Mouse (Mus musculus): ENCODE measurements around the gene Dph7.
A peak's percentile ranks its signal among the peaks of the same experiment; 100 is the strongest.
"Not testable (repeated sequence)": the region's sequence is repeated elsewhere in the genome, so short reads cannot be mapped to it uniquely, and the experiment has no call there.

Gene Dph7

DNA sequence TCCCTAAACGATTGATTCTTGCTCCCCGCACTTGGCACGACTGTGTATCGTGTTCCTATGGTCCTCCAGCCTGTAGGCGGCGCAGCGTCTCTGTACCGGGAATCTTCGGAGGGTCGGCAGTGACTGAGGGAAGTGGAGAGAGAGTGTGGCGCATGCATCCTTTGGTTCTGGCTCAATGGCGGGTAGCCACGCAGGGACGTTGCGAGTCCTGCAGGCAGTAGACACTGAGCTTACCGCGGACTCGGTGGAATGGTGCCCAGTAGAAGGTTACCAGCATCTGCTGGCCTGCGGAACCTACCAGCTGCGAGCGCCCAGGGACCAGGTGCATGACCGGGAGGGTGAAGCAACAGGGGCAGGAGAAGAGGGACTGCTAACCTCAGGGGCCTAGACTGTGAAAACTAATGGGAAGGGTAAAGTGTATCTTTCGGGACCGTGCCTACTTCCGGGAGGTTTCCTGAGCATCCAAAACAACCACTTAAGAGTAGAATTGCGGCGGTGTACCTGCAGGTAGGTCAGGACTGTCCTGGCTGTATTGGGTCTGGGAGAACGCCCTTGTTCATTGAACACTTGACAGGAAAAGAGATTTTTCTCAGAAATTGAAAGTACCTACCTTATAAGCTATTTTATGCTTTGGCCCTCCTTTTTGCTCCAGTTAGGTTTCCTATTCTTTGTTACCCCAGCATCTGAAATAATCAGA is at the start of gene Dph7:
Gene Dph7 (plus strand): TSS at position 97 of the 697 bp plus-strand sequence.
- peak; percentile 62 for DNase-seq (ENCODE audit: low spot score)

DNA sequence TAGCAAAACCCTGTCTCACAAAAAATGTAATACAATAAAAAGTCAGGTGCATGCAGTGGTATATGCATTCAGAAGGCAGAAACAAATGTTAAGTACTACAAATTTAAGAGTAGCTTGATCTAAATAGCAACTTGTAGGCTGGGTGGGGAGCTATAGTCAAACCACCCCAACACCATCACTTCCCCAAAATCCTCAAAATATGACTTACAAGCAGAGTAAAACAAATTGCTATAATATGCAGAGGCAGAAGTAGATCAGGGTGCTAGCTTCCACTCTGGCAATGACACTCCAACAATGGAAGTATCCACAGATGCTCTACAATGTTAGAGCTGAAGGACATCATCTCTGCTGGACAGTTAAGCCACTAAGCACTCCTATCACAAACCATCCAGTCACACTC is 49.6 kb upstream of the Dph7 start:
- DNase-seq (ENCODE audit: low spot score), result no peak

DNA sequence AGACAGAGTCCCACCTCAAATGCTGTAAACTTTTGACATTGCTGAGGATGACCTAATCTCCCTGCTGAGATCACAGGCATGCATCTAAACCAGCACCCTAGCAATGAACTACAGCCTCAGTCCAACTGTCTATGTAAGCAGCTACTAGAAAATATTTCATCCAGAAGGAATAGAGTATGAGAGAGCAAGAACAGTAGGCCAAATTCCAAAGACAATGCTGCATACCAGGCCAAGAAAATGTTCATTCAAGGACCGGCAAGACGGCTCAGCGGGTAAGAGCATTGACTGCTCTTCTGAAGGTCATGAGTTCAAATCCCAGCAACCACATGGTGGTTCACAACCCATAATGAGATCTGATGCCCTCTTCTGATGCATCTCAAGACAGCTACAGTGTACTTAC is 47.4 kb upstream of the Dph7 start:
- DNase-seq (ENCODE audit: low spot score), result no peak

DNA sequence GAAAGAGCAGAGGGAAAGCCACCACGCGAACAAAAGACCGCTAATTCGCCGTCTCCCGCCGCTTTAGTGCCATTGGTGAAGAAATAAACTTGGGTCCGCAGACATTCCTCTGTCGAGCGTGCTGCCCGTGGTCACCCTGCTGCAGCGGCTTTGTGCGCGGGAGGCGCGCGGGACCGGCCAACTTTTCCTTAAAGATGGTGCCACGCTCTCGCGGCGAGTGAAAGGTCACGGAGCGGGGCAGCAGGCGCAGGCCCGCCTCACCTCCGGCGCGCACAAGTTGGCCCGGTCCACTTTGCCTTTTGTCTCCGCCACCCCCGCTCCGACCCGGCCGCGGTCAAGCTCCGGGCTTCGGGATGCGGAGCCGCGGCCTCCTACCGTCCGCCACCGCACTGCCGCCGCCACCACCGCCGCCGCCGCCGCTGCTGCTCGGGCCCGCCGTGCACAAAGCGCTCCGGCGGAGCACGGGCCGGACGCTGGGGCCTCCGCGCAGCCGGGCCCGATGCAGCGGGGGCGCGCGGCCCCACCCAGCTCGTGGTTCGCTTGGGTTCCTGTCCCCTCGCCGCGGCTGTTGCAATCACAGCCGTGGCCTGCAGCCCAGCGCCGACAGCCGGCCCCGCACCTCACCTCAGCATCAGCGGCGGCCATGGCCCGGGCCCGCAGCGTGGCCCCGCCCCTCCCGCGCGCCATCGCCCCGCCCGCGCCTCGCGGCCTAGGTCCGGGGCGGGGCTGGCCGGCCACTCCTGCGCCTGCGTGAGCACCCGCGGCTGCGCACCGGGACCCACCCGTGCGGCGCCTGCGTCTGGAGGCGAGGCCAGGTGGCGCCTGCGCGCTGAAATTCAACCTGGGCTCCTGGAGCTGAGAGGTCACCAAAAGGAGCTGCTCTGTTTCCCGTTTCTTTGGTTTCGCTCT is 43.0 kb upstream of the Dph7 start, which contains the start of gene Ehmt1:
Gene Ehmt1 (minus strand): TSS at position 685 of the 909 bp plus-strand sequence.
- peak; percentile 91 for DNase-seq (ENCODE audit: low spot score)

DNA sequence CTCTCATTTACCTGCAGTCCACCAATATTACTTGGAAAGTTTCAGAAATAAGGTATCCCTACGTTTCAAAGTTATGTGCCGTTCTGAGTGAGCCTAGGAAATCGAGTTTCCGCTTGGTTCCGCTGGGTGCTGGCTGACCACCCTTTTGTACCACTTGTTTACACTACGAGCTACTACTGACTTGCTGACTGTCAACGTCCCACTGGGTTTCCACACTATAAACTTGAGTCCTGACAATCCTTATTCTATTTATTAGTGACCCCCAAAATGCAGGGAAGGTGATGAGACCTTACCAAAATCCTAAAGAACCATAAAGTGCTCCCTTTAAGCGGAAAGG is 42.4 kb upstream of the Dph7 start:
- no peak for DNase-seq (ENCODE audit: low spot score)

DNA sequence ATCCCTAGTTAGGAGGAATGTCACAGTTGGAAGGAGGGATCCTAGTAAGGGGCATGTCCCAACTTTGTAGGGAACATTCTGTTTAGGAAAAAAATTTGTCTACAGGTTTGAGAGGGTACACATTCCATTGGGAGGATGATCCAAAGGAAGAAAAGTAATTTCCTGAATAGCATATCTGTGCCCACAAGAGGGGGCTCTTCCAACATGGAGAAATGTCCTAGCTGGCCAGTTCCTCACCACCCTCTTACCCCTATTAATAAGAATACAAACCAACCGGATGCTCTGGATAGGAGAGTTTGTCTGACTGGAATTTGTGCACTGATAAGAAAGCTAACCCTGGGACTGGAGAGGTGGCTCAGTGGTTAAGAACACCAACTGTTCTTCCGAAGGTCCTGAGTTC is 38.6 kb upstream of the Dph7 start:
- DNase-seq (ENCODE audit: low spot score), result no peak

DNA sequence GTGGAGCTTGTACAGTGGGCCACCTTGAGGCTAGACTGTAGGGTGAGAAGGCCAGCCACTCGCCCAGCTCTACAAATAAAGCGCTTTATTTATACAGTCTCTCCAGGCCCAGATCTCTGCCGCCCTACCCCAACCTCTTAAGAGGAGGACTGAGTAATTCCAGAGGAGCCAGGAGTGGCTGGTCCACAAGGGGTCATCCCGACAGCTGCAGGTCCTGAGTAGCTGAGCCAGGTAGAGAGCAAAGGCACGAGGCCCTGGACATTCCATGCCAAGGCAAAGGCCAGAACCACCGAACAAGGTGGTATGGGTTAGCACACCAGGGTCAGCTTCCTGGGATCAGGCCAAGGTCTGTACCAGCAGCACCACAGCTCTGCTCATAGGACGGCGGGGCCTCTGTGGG is 36.9 kb upstream of the Dph7 start:
- DNase-seq (ENCODE audit: low spot score), result no peak

DNA sequence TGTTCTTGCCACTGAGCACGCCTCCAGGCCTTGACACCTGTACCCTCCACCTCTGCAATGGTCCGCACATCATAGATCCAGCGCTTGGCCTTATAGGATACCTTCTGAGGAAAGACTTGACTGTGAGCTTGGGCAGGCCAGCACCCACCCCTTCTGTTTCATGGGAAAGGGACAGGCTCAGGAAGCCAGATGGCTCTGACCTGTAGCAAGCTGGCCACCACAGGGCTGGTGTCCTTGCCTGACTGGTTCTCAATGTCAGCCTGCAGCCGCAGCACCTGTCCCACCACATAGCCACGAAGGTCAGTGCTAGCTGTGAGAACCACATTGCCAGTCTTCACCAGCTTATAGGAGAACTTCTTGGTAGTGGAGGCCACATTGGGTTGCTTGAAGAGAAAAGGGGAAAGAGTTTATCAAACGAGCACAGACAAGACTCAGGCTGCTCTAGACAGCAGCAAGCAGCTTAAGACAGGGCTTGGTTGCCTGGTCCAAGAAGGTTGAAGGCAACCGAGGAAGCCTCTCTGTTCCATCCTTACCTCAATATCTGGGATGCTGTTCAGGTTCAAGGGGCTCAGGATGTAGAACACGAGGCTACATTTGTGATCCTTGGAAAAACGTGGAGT is 35.7 kb upstream of the Dph7 start:
- DNase-seq (ENCODE audit: low spot score), result no peak

DNA sequence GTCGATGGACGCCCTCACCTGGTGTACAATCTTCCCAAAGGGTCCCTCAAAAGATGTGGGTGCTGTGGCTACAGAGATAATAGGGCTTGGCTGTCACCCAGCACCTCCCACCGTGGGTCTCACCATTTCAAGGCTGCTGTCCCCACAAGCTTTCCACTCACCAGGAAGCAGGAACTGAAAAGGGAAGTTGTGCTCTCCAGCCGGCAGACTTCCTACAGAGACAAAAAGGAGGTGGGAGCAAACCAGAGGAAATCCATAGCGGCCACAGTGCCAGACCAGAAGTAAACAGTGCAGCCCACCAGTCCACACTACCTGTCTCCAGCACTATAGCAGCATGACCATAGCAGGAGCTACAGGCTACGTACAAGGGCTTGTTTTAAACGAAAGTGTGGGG is 35.2 kb upstream of the Dph7 start:
- DNase-seq (ENCODE audit: low spot score), result no peak

DNA sequence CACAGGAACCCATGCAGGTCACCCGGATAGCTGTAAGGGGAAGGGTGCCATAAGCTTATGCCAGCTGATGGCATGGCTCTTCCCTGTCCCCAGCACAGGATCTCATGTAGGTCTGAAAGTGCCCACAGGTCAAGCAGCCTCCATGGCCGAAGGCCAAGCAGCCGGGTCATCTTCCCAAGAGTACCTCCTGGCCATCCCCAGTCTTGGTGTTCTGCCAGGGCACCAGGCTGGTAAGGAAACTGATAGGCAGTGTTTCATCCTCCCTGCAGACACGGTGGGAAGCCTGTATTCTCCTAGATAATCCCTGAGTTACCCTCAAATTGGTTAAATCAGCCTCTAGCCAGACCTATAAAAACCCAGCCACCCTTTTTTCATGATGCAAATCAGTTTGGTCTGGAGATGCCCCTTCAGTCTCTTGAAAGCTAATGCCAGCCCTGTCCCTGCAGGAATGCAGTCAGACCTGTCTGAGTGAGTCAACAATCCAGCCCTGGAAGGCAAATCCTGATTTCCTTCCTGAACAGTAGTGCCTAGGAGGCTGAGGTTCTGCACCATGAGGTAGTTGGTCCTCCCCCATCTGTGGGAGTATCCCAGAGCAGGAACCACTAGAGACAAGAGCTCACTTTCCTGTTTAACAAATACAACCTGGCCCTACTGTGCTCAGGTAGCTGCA is 34.3 kb upstream of the Dph7 start:
- peak; percentile 43 for DNase-seq (ENCODE audit: low spot score)

DNA sequence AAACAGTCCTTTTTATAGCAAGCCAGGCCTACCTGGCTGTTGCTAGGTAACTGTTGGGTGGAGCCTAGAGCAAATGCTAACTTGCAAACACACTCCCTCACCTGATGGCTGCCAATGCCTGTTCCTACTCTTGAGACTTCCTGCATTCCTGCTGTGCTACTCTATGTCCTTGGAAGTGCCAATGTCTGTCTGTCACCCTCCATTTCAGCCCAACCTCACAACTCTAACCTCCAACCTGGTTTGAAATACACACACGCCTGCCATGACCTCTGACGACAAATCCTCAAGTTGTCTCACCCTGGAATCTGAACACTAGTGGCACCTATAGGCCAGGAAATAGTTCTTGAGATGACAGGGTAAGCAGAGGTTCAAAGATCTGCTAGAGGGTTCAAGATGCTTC is 33.1 kb upstream of the Dph7 start:
- no peak for DNase-seq (ENCODE audit: low spot score)

DNA sequence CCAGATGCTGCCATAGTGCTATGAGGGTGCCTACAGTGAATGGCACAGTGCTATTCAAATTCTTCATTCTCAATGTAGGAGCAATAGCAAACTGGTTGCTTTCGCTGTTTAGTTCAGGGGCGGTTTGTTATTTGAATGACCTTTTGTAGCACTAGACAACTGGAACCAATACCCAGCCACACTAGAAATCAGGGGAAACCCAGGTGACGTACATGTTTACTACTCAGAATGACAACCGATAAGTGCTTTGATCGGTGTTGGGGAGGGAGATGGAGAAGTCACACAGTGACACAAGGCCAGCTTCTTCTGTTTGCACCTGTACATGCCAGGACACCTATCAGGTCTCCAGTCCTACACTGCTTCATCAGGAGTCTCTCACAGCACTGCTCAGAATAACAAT is 32.6 kb upstream of the Dph7 start:
- DNase-seq (ENCODE audit: low spot score), result no peak

DNA sequence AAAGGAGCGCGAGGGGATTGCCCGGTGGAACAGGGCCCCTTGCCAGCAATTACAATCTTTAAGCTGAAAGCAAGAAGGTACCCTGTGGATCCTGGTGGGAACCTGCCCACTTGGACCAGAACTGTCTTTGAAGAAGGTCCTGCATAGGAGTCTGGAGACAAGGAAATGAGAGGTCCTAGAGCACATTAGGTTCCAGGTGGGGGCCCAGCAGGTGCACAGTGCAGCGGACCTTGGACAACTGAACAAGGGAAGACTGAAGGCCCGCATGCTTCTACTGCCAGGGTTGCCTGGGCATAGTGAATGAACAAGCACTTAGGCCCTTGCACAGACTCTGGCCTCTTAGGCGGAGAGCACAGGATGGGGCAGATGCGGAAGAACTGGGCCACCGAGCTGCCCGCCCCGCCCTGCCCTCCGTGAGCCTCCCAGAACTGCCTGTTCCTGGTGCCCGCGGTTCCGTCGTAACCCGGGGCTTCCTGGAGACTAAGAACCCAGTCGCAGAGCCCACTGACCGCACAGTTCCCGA is 27.7 kb upstream of the Dph7 start:
- DNase-seq (ENCODE audit: low spot score), result no peak

DNA sequence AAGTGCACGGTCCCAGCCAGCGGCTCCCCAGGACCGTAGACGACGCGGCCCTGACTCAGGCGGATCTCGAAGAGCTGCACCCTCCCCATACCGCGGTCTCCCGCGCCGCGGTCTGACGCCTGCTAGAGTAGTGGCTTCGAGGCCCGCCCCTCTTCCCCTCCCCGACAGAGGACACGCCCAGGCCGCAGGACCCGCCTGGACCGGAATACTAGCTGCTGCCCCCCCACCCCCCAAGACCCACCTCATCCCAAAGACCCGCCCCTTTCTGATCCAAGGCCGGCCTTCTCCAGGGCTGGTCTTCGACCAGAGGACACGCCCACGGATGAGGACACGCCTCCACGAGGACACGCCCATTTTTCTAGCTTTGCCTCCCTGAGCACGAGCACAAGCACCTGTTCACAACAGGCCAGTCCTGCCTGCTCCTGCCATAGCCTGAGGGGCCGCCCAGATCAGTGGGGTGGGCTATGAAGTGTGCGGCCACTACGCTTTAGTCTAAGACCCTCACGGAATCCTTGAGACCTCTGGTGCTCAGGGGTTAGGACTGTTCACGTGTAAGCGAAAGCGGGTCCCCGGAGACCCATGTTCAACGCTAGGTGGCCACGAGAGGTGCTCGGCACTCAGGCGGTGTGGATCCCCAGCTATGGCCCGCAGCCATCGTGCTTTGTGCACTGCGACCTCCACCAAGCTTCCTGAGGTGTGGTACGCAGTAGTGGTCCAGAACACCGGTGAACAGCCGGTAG is 27.0 kb upstream of the Dph7 start, which contains the start of gene Arrdc1:
Gene Arrdc1 (minus strand): TSS at position 196 of the 740 bp plus-strand sequence.
- DNase-seq (ENCODE audit: low spot score), result peak; percentile 94

DNA sequence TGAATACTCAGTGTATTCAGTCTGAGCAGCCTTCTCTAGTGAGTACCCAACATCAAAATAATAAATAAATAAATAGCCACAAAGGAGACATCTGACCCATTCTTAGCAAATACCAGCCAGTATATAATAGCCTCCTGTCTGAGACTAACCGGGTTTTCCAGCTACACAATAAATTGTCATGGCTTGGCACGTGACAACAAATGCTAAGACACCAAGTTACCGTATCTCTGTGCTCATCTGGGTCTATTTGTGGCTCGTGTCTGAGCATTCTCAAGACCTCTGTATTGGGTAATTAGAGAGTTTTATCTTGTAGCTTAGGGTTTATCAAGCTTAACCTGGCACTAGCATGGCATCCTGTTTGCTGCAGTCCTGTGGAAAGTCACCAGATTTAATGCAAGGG is 20.1 kb upstream of the Dph7 start:
- no peak for DNase-seq (ENCODE audit: low spot score)

DNA sequence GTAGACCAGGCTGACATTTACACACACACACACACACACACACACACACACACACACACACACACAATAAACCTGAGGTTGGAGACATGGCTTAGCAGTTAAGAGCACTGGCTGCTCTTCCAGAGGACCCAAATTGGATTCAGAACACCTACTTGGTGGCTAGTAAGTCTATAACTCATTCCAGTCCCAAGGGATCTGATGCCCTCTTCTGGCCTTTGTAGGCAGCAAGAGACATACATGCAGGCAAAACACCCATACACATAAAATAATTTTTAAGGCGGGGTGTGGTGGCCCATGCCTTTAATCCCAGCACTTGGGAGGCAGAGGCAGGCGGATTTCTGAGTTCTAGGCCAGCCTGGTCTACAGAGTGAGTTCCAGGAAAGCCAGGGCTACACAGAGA is 17.9 kb upstream of the Dph7 start:
- not testable (repeated sequence) for DNase-seq (ENCODE audit: low spot score)

DNA sequence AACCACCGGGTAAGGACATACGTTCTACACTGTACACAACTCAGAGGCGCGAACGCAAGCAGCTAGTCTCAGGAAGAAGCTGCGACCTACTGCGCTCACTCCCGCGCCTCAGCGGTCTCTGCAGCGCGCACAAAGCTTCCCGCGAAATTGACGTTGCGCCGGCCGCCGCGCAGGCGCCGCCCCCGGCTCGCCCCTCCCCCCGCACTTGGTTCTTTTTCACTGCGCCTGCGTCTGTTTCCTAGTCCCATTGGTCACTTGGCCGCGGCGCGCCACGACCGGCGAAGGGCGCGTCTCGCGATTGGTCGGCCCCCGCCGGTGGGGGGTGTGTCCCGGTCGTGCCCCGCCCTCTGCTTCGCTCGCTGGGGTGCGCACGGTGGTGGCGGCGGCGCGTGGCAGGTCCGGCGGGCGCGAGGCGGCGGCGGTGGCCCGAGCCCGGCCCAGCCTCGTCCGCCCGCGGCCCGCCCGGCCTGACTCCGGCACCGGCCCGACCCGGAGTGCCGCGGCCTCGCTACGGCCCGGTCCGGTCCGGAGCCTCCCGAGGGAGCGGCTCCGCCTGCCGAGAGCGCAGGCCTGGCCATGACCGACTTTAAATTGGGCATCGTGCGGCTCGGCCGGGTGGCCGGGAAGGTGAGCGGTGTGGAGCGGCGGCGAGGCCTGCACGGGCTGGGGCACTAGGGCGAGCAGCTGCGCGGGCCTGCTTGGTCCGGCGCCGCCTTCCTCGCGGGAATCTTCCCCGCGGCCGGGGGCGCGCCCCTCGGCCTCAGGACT is 12.6 kb upstream of the Dph7 start, which contains the start of gene Zmynd19:
Gene Zmynd19 (plus strand): TSS at position 372 of the 768 bp plus-strand sequence.
- peak; percentile 95 for DNase-seq (ENCODE audit: low spot score)

DNA sequence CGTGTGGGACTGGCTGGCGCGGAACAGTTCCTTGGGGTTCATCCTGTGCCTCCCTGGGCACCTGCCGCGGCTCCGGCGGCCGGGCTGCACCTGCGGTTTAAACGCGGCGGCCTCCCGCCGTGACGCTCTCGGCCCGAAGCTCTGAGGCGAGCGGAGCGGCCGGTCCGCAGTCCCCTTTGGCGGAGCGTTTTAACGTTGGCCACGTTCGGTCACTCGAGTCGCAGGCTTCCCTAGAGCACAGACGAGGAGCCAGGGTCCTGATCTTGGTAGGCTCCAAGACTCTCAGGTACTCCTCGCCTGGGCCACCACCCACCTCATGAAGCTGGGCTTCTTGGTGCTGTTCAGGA is 12.0 kb upstream of the Dph7 start:
- no peak for DNase-seq (ENCODE audit: low spot score)

DNA sequence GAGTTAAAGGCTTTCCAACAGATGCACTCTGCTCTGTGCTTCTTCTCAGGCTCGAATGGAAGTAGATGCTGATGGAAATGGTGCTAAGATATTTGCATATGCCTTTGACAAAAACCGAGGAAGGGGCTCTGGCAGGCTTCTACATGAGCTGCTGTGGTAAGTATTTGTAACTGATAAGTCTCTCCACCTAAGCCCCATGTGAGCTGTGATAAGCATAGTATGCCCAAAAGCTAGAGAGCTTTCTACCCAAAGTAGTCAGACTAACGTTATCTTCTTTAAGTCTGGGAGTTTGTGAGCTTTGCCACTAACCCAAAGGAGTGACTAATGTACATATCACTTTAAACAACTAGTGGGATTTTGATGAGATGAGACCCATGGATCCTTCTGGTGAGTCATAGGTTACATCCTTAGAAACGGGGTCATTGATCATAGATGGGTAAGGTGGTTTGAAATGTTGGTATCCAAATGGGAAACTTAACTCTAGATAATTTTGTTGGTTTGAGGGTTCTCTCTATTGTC is 9.6 kb upstream of the Dph7 start:
- DNase-seq (ENCODE audit: low spot score), result no peak

DNA sequence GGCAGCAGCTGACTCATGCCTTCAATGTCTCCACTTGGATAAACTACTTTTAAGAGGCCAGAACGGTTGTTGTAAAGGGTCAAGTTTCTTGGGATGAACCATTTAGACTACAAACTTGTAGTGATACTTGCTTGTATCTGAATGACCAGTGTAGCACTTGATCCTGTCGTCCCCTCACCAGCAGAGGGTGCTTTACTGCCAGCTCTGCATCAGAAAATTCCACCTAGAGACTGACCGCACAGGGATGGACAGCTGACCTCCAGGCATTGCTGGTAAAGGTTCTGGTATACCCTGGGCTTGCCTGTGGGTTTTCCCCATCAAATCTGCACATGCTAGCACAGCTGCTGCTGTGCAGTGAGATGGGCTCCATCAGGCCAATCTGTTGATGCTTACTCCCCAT is 1.3 kb upstream of the Dph7 start:
- no peak for DNase-seq (ENCODE audit: low spot score)

Data from ovary, adult 18-20 months (tissue).